Comparison of ENCODE assay signal across 22 mouse cellular contexts in genomic region chr7:98382784-98383183, GRCm38 (mm10). TPM values are rescaled to one million over a fixed set of nuclear protein-coding genes. Genes with fewer than 3 reads are reported as not detected.
DNase-seq lines count a peak whose midpoint lies in the region; ATAC-seq and TF ChIP-seq lines count a peak whose summit lies in the region.
"Had no signal": no experiment of that assay in that cellular context is flagged by ENCODE, and none has a peak within 500 bp of the region (broad histone marks: within the 10 kb centered on the region; RNA-seq: fewer than 3 reads in every experiment).

No protein-coding gene starts in this region.

- TF ChIP-seq EP300 in liver, postnatal 0 days (IDR thresholded peaks at IDR 0.05; ENCODE audit: low read depth), result no peak
- TF ChIP-seq EP300 in stomach, postnatal 0 days (optimal IDR thresholded peaks at IDR 0.05), result no peak

- no peaks in the 10 kb centered on the region for H3K36me3 ChIP-seq in heart, embryonic 15.5 days
- no peaks in the 10 kb centered on the region for H3K36me3 ChIP-seq in heart, embryonic 10.5 days
- H3K36me3 ChIP-seq in liver, postnatal 0 days (replicated peaks; ENCODE audit: insufficient read depth, low read length), result no peaks in the 10 kb centered on the region
- H3K36me3 ChIP-seq in liver, embryonic 12.5 days, result no peaks in the 10 kb centered on the region
- H3K36me3 ChIP-seq in stomach, postnatal 0 days (ENCODE audit: control insufficient read depth, insufficient read depth, low read length), result no peaks in the 10 kb centered on the region
- H3K36me3 ChIP-seq: embryonic facial prominence, embryonic 12.5 days; forebrain, embryonic 15.5 days; G1E; intestine, embryonic 15.5 days had no signal

- peaks cover 23% of the 10 kb centered on the region for H3K4me1 ChIP-seq in heart, embryonic 15.5 days (replicated peaks)
- peaks cover 31% of the 10 kb centered on the region for H3K4me1 ChIP-seq in heart, embryonic 10.5 days
- peaks cover 38% of the 10 kb centered on the region for H3K4me1 ChIP-seq in liver, postnatal 0 days (ENCODE audit: insufficient read depth)
- H3K4me1 ChIP-seq in liver, embryonic 12.5 days, result peaks cover 8% of the 10 kb centered on the region; the same call in 1 of the 2 replicates
- H3K4me1 ChIP-seq in stomach, postnatal 0 days (replicated peaks; ENCODE audit: control insufficient read depth, insufficient read depth), result peaks cover 4% of the 10 kb centered on the region; the same call in 1 of the 2 replicates
- H3K4me1 ChIP-seq: forebrain, embryonic 15.5 days had no signal

- ATAC-seq in heart, embryonic 15.5 days (replicated peaks; ENCODE audit: insufficient number of reproducible peaks, insufficient read depth, low FRiP score, low read depth), result no peak
- ATAC-seq in liver, postnatal 0 days, result no peak
- ATAC-seq in liver, embryonic 12.5 days, result no peak
- ATAC-seq in stomach, postnatal 0 days (ENCODE audit: low FRiP score, low TSS enrichment), result no peak
- no peak for ATAC-seq in CD4-positive, CD25-positive, alpha-beta regulatory T cell, adult 4 months
- ATAC-seq: forebrain, embryonic 15.5 days; intestine, embryonic 15.5 days had no signal

- peak overlapping the region; percentile 9; the same call in 1 of the 2 replicates for H3K4me2 ChIP-seq in heart, embryonic 15.5 days
- no peak overlapping the region for H3K4me2 ChIP-seq in liver, postnatal 0 days (ENCODE audit: low read depth, low read length)
- H3K4me2 ChIP-seq in liver, embryonic 12.5 days, result no peak overlapping the region
- H3K4me2 ChIP-seq in stomach, postnatal 0 days (replicated peaks; ENCODE audit: low read depth), result no peak overlapping the region
- H3K4me2 ChIP-seq: embryonic facial prominence, embryonic 12.5 days; forebrain, embryonic 15.5 days; hindbrain, embryonic 14.5 days; intestine, embryonic 15.5 days had no signal

- H3K4me3 ChIP-seq in heart, embryonic 15.5 days, result no peak overlapping the region
- no peak overlapping the region for H3K4me3 ChIP-seq in heart, embryonic 10.5 days
- H3K4me3 ChIP-seq in liver, postnatal 0 days (ENCODE audit: low read depth, low read length), result no peak overlapping the region
- H3K4me3 ChIP-seq in liver, embryonic 12.5 days, result no peak overlapping the region
- H3K4me3 ChIP-seq in stomach, postnatal 0 days (ENCODE audit: low read depth, low read length), result no peak overlapping the region
- H3K4me3 ChIP-seq: embryonic facial prominence, embryonic 12.5 days; forebrain, embryonic 15.5 days; intestine, embryonic 15.5 days had no signal

- DNase-seq in cerebellum, postnatal 14 days, result peak; percentile 18 to 50
- DNase-seq in cerebellum, adult 18-20 months, result no peak
- DNase-seq in heart, embryonic 10.5 days (ENCODE audit: low spot score), result no peak
- no peak for DNase-seq in liver, postnatal 0 days
- DNase-seq in stomach, postnatal 0 days (ENCODE audit: low spot score), result no peak
- DNase-seq: cerebellum, adult 8-10 months; cerebellum, postnatal 25 days; gastrocnemius, postnatal 10 days; kidney, adult 18-20 months had no signal

- TF ChIP-seq CTCF in liver, postnatal 0 days (IDR thresholded peaks at IDR 0.05; ENCODE audit: low read depth), result no peak
- no peak for TF ChIP-seq CTCF in stomach, postnatal 0 days (IDR thresholded peaks at IDR 0.05; ENCODE audit: low read depth)

- no peak overlapping the region for H3K9ac ChIP-seq in heart, embryonic 15.5 days
- no peak overlapping the region for H3K9ac ChIP-seq in liver, postnatal 0 days (replicated peaks)
- H3K9ac ChIP-seq in liver, embryonic 12.5 days, result no peak overlapping the region
- no peak overlapping the region for H3K9ac ChIP-seq in stomach, postnatal 0 days (ENCODE audit: low read length)
- H3K9ac ChIP-seq: embryonic facial prominence, embryonic 12.5 days; forebrain, embryonic 15.5 days; hindbrain, embryonic 14.5 days; intestine, embryonic 15.5 days had no signal

- H3K27me3 ChIP-seq in heart, embryonic 15.5 days, result no peaks in the 10 kb centered on the region
- H3K27me3 ChIP-seq in heart, embryonic 10.5 days (ENCODE audit: insufficient read depth, poor library complexity, severe bottlenecking), result no peaks in the 10 kb centered on the region; the same call in 1 of the 2 replicates
- no peaks in the 10 kb centered on the region for H3K27me3 ChIP-seq in liver, postnatal 0 days (ENCODE audit: insufficient read depth, low read length)
- H3K27me3 ChIP-seq in liver, embryonic 12.5 days (replicated peaks), result peaks cover 6% of the 10 kb centered on the region; the same call in 1 of the 2 replicates
- H3K27me3 ChIP-seq in stomach, postnatal 0 days (ENCODE audit: control insufficient read depth, insufficient read depth, low read length), result no peaks in the 10 kb centered on the region
- H3K27me3 ChIP-seq: embryonic facial prominence, embryonic 12.5 days; forebrain, embryonic 15.5 days; intestine, embryonic 15.5 days had no signal

- no peaks in the 10 kb centered on the region for H3K9me3 ChIP-seq in heart, embryonic 15.5 days (replicated peaks)
- no peaks in the 10 kb centered on the region for H3K9me3 ChIP-seq in heart, embryonic 10.5 days
- H3K9me3 ChIP-seq in liver, postnatal 0 days (ENCODE audit: low read length), result no peaks in the 10 kb centered on the region
- H3K9me3 ChIP-seq in liver, embryonic 12.5 days (replicated peaks), result no peaks in the 10 kb centered on the region
- H3K9me3 ChIP-seq in stomach, postnatal 0 days (ENCODE audit: control insufficient read depth, low read length), result no peaks in the 10 kb centered on the region
- H3K9me3 ChIP-seq: embryonic facial prominence, embryonic 12.5 days; forebrain, embryonic 15.5 days; G1E; intestine, embryonic 15.5 days had no signal

- 41% methylated on average over 6 of the region's 6 CpGs for WGBS in heart, embryonic 15.5 days
- WGBS in heart, embryonic 10.5 days, result 54% methylated on average over 6 of the region's 6 CpGs
- 41% methylated on average over 6 of the region's 6 CpGs for WGBS in liver, postnatal 0 days (ENCODE audit: insufficient replicate concordance)
- WGBS in liver, embryonic 12.5 days (ENCODE audit: insufficient replicate concordance), result 30% methylated on average over 6 of the region's 6 CpGs
- 74% methylated on average over 6 of the region's 6 CpGs for WGBS in stomach, postnatal 0 days

- no peak overlapping the region; the same call in 1 of the 2 replicates for H3K27ac ChIP-seq in heart, embryonic 15.5 days
- no peak overlapping the region for H3K27ac ChIP-seq in heart, embryonic 10.5 days
- peak overlapping the region; percentile 84 for H3K27ac ChIP-seq in liver, postnatal 0 days (ENCODE audit: low read depth)
- H3K27ac ChIP-seq in liver, embryonic 12.5 days, result no peak overlapping the region
- peak overlapping the region; percentile 40 for H3K27ac ChIP-seq in stomach, postnatal 0 days (replicated peaks)
- H3K27ac ChIP-seq: embryonic facial prominence, embryonic 12.5 days; forebrain, embryonic 15.5 days; hindbrain, embryonic 14.5 days; intestine, embryonic 15.5 days had no signal

RNA-seq across cellular contexts. Expression of gene Tsku, which starts 21.7 kb away (rescaled TPM):
- polyA plus RNA-seq in heart, embryonic 15.5 days (2015; fragmentation: Nextera tagmentation; extraction: Ambion mirVana), result 4.6 and 6.1 TPM in 2 replicates
- polyA plus RNA-seq in heart, embryonic 10.5 days (2016; fragmentation: Nextera tagmentation; extraction: Ambion mirVana), result 5.6 and 5.7 TPM in 2 replicates
- polyA plus RNA-seq in liver, postnatal 0 days (2015; fragmentation: Nextera tagmentation; extraction: Ambion mirVana), result 8.3 and 18.9 TPM in 2 replicates
- 1.6 and 2.1 TPM in 2 replicates for polyA plus RNA-seq in liver, embryonic 12.5 days (2016; fragmentation: Nextera tagmentation; extraction: Ambion mirVana)
- 29.9 and 34.0 TPM in 2 replicates for polyA plus RNA-seq in stomach, postnatal 0 days (2015; fragmentation: Nextera tagmentation; extraction: Ambion mirVana)
- polyA plus RNA-seq in CD4-positive, CD25-positive, alpha-beta regulatory T cell, adult 4 months (2017; shearing (Covaris generic)), result not detected
- polyA plus RNA-seq: G1E had no signal

RNA-seq across cellular contexts. Expression of gene Gucy2d, which starts 57.4 kb away (rescaled TPM):
- polyA plus RNA-seq in heart, embryonic 15.5 days (2015; fragmentation: Nextera tagmentation; extraction: Ambion mirVana), result not detected in 2 replicates
- polyA plus RNA-seq in heart, embryonic 10.5 days (2016; fragmentation: Nextera tagmentation; extraction: Ambion mirVana), result not detected in 2 replicates
- polyA plus RNA-seq in liver, postnatal 0 days (2015; fragmentation: Nextera tagmentation; extraction: Ambion mirVana), result not detected in 2 replicates
- polyA plus RNA-seq in liver, embryonic 12.5 days (2016; fragmentation: Nextera tagmentation; extraction: Ambion mirVana), result not detected in 2 replicates
- 0.02 TPM in 1 of 2 replicates, not detected in the other for polyA plus RNA-seq in stomach, postnatal 0 days (2015; fragmentation: Nextera tagmentation; extraction: Ambion mirVana)
- polyA plus RNA-seq in CD4-positive, CD25-positive, alpha-beta regulatory T cell, adult 4 months (2017; shearing (Covaris generic)), result not detected
- polyA plus RNA-seq: cortical plate, adult 2 months; forebrain, embryonic 11.5 days; forebrain, embryonic 15.5 days; frontal cortex, adult 2 months; G1E; gonadal fat pad, adult 2 months; kidney, embryonic 14.5 days had no signal

Comparison
In these comparisons a context has a peak if more than half of its experiments do, and no peak if none do; other contexts are left out.
1. DNase-seq: peak in cerebellum, postnatal 14 days (2 of 2); none in cerebellum, adult 18-20 months (0 of 2), heart, embryonic 10.5 days (single experiment), liver, postnatal 0 days (single experiment) and stomach, postnatal 0 days (single experiment).
2. H3K27ac ChIP-seq: peak in liver, postnatal 0 days (single experiment) and stomach, postnatal 0 days (single experiment); none in heart, embryonic 15.5 days (single experiment), heart, embryonic 10.5 days (single experiment) and liver, embryonic 12.5 days (single experiment).